Mouse (Mus musculus): ENCODE measurements around the gene Scrn1. TPM values are rescaled to one million over a fixed set of nuclear protein-coding genes. Genes with fewer than 3 reads are reported as not detected.

The Scrn1 gene
- total RNA-seq, 2 experiments from 2014 or later = 5.8 to 9.7 TPM

Other genes starting within 250 kb of the Scrn1 start
- gene Prr15, start 240.7 kb downstream of the Scrn1 start, total RNA-seq (2021) = 1 to 10 TPM in 1 of 2 experiments, under 1 TPM in 1; 0.60 to 1.7 TPM
- 10 to 100 TPM in 1 of 2 experiments, 1 to 10 TPM in 1; 9.6 to 11.7 TPM for gene Wipf3, start 136.9 kb downstream of the Scrn1 start, total RNA-seq (2021)
- gene Plekha8, start 28.6 kb upstream of the Scrn1 start, total RNA-seq (2021) = 1 to 10 TPM; 4.7 to 6.2 TPM
- gene Fkbp14, start 30.8 kb upstream of the Scrn1 start, total RNA-seq (2021) = 10 to 100 TPM; 14.4 to 14.7 TPM
- gene Mturn, start 115.1 kb upstream of the Scrn1 start, total RNA-seq (2021) = 1 to 10 TPM; 6.9 to 8.0 TPM

Data from gastrocnemius, postnatal 14 days (tissue).